Mouse (Mus musculus): ENCODE data around the gene Olfr291.

The Olfr291 gene

GRCm38 (mm10) chr7:84853253-84853652 lies at the start of gene Olfr291:
Olfr291 (plus strand) TSS chr7:84853553.
- no peak for DNase-seq

- peak in 1 of 2 experiments; percentile 25 for DNase-seq
Measured at GRCm38 (mm10) chr7:84805224-84805623, 48.1 kb upstream of the Olfr291 start.

- no peak for DNase-seq
Measured at GRCm38 (mm10) chr7:84806159-84806558, 47.2 kb upstream of the Olfr291 start.

GRCm38 (mm10) chr7:84884530-84884929 lies 31.2 kb downstream of the Olfr291 start:
- peak in 1 of 2 experiments; percentile 30 for DNase-seq
